Mouse (Mus musculus): ENCODE measurements at regions not wholly inside any gene's neighbourhood (a gene's known extent, or its start where the extent isn't known, plus 50 kb on each side); places are given as distances from the start of the nearest gene placed in this dataset.

- Histone ChIP-seq H3K27ac (ENCODE audit: low read depth, low read length) (no peak overlapping the region), H3K4me3 (ENCODE audit: low read depth, low read length) (no peak overlapping the region), H3K4me1 (ENCODE audit: insufficient read depth) (no peaks in the 10 kb centered on the region), H3K9me3 (ENCODE audit: low read length) (no peaks in the 10 kb centered on the region), H3K4me2 (ENCODE audit: low read depth) (no peak overlapping the region), H3K9ac (no peak overlapping the region), H3K36me3 (ENCODE audit: insufficient read depth) (no peaks in the 10 kb centered on the region), H3K27me3 (ENCODE audit: insufficient read depth, low read length) (no peaks in the 10 kb centered on the region)
- TF ChIP-seq CTCF (IDR thresholded peaks at IDR 0.05; ENCODE audit: low read depth): no peak
- DNase-seq: no peak
- WGBS: 68% methylated on average over 8 of the region's 8 CpGs
- ATAC-seq: no peak
These were observed 1306.9 kb upstream of the A1bg start for GRCm38 (mm10) chr15:62229491-62230283.

DNA sequence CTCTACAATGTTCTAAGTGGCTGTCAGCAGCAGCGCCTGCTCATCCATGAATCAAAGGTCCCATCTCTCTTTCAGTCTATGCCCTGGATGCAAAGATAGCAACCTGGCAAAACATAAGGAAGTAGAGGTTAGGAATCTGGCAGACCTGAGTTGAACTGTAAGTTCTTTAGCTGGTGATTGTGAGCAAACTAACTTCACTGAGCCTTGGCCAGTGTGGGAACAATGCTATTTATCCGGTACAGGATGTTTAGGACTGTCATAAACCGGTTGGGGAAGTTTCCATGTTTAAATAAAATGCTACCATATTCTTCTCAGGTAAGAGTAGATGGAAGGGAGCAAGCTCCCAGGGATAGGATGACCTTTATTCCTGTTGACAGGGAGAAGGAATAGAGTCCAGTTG, 1306.2 kb upstream of the A1bg start:
- no peak for TF ChIP-seq CTCF (IDR thresholded peaks at IDR 0.05; ENCODE audit: low read depth)
- ATAC-seq: no peak
- H3K36me3 ChIP-seq (ENCODE audit: insufficient read depth): no peaks in the 10 kb centered on the region
- DNase-seq: no peak
- no peaks in the 10 kb centered on the region for H3K4me1 ChIP-seq (ENCODE audit: insufficient read depth)
- H3K4me2 ChIP-seq (ENCODE audit: low read depth): no peak overlapping the region
- no peak overlapping the region for H3K27ac ChIP-seq (ENCODE audit: low read depth, low read length)
- no peak overlapping the region for H3K9ac ChIP-seq
- no peak overlapping the region for H3K4me3 ChIP-seq (ENCODE audit: low read depth, low read length)
- WGBS: 93% methylated on average over 3 of the region's 3 CpGs
- H3K9me3 ChIP-seq (ENCODE audit: low read length): no peaks in the 10 kb centered on the region
- H3K27me3 ChIP-seq (ENCODE audit: insufficient read depth, low read length): no peaks in the 10 kb centered on the region

DNA sequence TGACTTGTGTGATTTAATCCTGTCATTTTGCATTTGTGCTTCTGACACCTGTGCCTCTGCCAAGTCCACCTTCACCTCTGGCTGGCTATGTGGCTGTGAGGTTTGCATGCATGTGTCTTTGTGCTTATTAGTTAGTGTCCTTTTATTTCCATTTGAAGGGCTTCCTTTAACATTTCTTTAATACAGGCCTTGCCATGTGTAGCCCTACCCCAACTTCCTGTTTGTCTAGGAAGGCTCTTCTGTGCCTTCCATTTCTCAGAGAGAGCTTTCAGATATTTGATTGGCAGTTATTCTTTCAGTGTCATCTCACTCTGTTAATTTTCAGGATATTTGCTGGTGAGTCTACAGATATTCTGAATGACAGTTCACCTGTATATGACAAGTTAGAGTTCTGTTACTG, 1302.0 kb upstream of the A1bg start:
- H3K4me2 ChIP-seq (ENCODE audit: low read depth): no peak overlapping the region
- DNase-seq: no peak
- H3K4me1 ChIP-seq (ENCODE audit: insufficient read depth): no peaks in the 10 kb centered on the region
- H3K27me3 ChIP-seq (ENCODE audit: insufficient read depth, low read length): no peaks in the 10 kb centered on the region
- H3K9ac ChIP-seq: no peak overlapping the region
- no peak overlapping the region for H3K4me3 ChIP-seq (ENCODE audit: low read depth, low read length)
- no peak overlapping the region for H3K27ac ChIP-seq (ENCODE audit: low read depth, low read length)
- no peak for TF ChIP-seq CTCF (IDR thresholded peaks at IDR 0.05; ENCODE audit: low read depth)
- no peak for ATAC-seq
- H3K9me3 ChIP-seq (ENCODE audit: low read length): no peaks in the 10 kb centered on the region
- no peaks in the 10 kb centered on the region for H3K36me3 ChIP-seq (ENCODE audit: insufficient read depth)

- H3K9me3 ChIP-seq (ENCODE audit: low read length): no peaks in the 10 kb centered on the region
These were observed 1301.4 kb upstream of the A1bg start for GRCm38 (mm10) chr15:62224191-62224590.

GRCm38 (mm10) chr15:62223156-62223840, 1300.5 kb upstream of the A1bg start:
- no peak for TF ChIP-seq CTCF (IDR thresholded peaks at IDR 0.05; ENCODE audit: low read depth)
- DNase-seq (no peak), ATAC-seq (no peak)
- no peaks in the 10 kb centered on the region for H3K27me3 ChIP-seq (ENCODE audit: insufficient read depth, low read length)
- H3K9me3 ChIP-seq (ENCODE audit: low read length): no peaks in the 10 kb centered on the region
- H3K4me1 ChIP-seq (ENCODE audit: insufficient read depth): no peaks in the 10 kb centered on the region
- H3K4me3 ChIP-seq (ENCODE audit: low read depth, low read length): no peak overlapping the region
- H3K27ac ChIP-seq (ENCODE audit: low read depth, low read length): no peak overlapping the region
- H3K36me3 ChIP-seq (ENCODE audit: insufficient read depth): no peaks in the 10 kb centered on the region
- H3K9ac ChIP-seq: no peak overlapping the region
- H3K4me2 ChIP-seq (ENCODE audit: low read depth): no peak overlapping the region
- 88% methylated on average over 6 of the region's 6 CpGs for WGBS

More at GRCm38 (mm10) chr15:62224191-62224590, 1301.4 kb upstream of the A1bg start:
- Histone ChIP-seq H3K4me3 (ENCODE audit: low read depth, low read length) (no peak overlapping the region), H3K4me2 (ENCODE audit: low read depth) (no peak overlapping the region), H3K4me1 (ENCODE audit: insufficient read depth) (no peaks in the 10 kb centered on the region), H3K27ac (ENCODE audit: low read depth, low read length) (no peak overlapping the region), H3K36me3 (ENCODE audit: insufficient read depth) (no peaks in the 10 kb centered on the region), H3K27me3 (ENCODE audit: insufficient read depth, low read length) (no peaks in the 10 kb centered on the region), H3K9ac (no peak overlapping the region)
- no peak for TF ChIP-seq CTCF (IDR thresholded peaks at IDR 0.05; ENCODE audit: low read depth)
- WGBS: 92% methylated on average over 3 of the region's 3 CpGs
- no peak for DNase-seq
- ATAC-seq: no peak

DNA sequence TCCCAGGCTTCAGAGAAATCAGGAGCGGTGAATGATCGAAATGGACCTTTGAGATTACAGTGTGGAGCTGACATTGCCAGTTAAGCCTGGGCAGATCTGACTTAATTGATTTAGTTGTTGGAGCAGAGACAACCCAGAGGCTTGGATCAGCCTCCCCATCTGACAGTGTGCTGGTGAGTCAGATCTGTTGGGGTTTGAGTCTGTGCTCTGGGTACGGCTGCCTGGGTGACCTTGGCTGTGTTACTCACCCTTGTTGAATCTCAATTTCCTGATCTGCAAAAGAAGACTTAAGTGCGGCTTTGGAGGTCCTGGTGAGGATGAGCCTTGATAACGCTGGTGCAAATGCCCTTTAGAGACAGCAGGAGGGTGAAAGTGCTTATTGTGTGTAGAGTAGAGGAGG, 1299.9 kb upstream of the A1bg start:
- Histone ChIP-seq H3K4me2 (ENCODE audit: low read depth) (no peak overlapping the region), H3K9me3 (ENCODE audit: low read length) (no peaks in the 10 kb centered on the region), H3K4me3 (ENCODE audit: low read depth, low read length) (no peak overlapping the region), H3K9ac (no peak overlapping the region), H3K4me1 (ENCODE audit: insufficient read depth) (no peaks in the 10 kb centered on the region), H3K27me3 (ENCODE audit: insufficient read depth, low read length) (no peaks in the 10 kb centered on the region), H3K27ac (ENCODE audit: low read depth, low read length) (no peak overlapping the region), H3K36me3 (ENCODE audit: insufficient read depth) (no peaks in the 10 kb centered on the region)
- no peak for ATAC-seq
- no peak for DNase-seq
- 86% methylated on average over 5 of the region's 5 CpGs for WGBS
- no peak for TF ChIP-seq CTCF (IDR thresholded peaks at IDR 0.05; ENCODE audit: low read depth)

DNA sequence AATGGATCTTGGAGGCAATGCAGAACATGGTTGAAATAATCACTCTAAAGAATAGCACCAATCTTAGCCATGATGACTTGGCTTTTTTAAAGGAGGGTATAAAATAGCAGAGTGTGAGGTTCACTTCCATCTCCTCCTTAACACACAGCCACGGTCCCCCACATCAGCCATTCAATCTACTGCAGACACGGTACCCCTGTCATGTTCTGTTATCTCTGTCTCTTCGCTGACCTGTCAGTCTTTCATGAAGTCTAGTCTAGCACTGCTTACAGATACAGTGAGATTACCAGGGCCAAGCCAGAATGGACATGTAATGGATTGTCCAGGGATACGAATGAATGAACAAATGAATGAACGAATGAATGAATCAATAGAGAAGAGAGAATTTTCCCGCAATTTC, 1299.4 kb upstream of the A1bg start:
- DNase-seq (no peak), ATAC-seq (no peak)
- H3K9me3 ChIP-seq (ENCODE audit: low read length): no peaks in the 10 kb centered on the region
- no peaks in the 10 kb centered on the region for H3K27me3 ChIP-seq (ENCODE audit: insufficient read depth, low read length)
- H3K4me2 ChIP-seq (ENCODE audit: low read depth): no peak overlapping the region
- H3K4me3 ChIP-seq (ENCODE audit: low read depth, low read length): no peak overlapping the region
- H3K36me3 ChIP-seq (ENCODE audit: insufficient read depth): no peaks in the 10 kb centered on the region
- no peak for TF ChIP-seq CTCF (IDR thresholded peaks at IDR 0.05; ENCODE audit: low read depth)
- no peak overlapping the region for H3K27ac ChIP-seq (ENCODE audit: low read depth, low read length)
- no peak overlapping the region for H3K9ac ChIP-seq
- H3K4me1 ChIP-seq (ENCODE audit: insufficient read depth): no peaks in the 10 kb centered on the region
- WGBS: 97% methylated on average over 6 of the region's 6 CpGs
